Mouse (Mus musculus) liver, embryonic 13.5 days (tissue): ENCODE measurements around the gene Meltf. TPM values are rescaled to one million over a fixed set of nuclear protein-coding genes. Genes with fewer than 3 reads are reported as not detected.

Experiments used
- polyA plus RNA-seq: library from polyadenylated mRNA; unstranded; fragments of >200 nt; fragmentation: Nextera tagmentation; extraction: Ambion mirVana; gene quantifications from 2 replicates; pipeline ENCODE4 v1.2.1, GENCODE M21; 2015

Gene Meltf
- polyA plus RNA-seq, 1 experiment from 2014 or later, result 0.10 TPM

Other genes with a start within 250 kb of the Meltf start
- gene Dlg1, start 215.4 kb upstream of the Meltf start, polyA plus RNA-seq, result 8.8 and 10.3 TPM in 2 replicates
- gene Pigz, start 55.0 kb downstream of the Meltf start, polyA plus RNA-seq, result 0.38 TPM in 1 of 2 replicates, not detected in the other
- 42.6 and 49.1 TPM in 2 replicates for gene 0610012G03Rik, start 69.7 kb downstream of the Meltf start, polyA plus RNA-seq
- gene Ncbp2, start 69.7 kb downstream of the Meltf start, polyA plus RNA-seq, result 39.6 and 48.3 TPM in 2 replicates
- 6.4 and 7.9 TPM in 2 replicates for gene Senp5, start 124.5 kb downstream of the Meltf start, polyA plus RNA-seq
- 10.7 and 14.6 TPM in 2 replicates for gene Pak2, start 200.5 kb downstream of the Meltf start, polyA plus RNA-seq
- gene Pigx, start 220.9 kb downstream of the Meltf start, polyA plus RNA-seq, result 29.2 and 29.5 TPM in 2 replicates
- gene Cep19, start 221.0 kb downstream of the Meltf start, polyA plus RNA-seq, result 6.2 and 8.0 TPM in 2 replicates